Mouse (Mus musculus) bone marrow macrophage, adult 2 months (primary cell): ENCODE measurements around the gene Gnaz. TPM values are rescaled to one million over a fixed set of nuclear protein-coding genes. Genes with fewer than 3 reads are reported as not detected.

Source experiments
- H3K27ac ChIP-seq: 2 replicates; pipeline ENCODE4 v1.5.1; 2012; ENCODE audit warnings: low read depth, low read length; ENCODE audit not compliant: insufficient read depth
- H3K4me1 ChIP-seq: 2 replicates; pipeline ENCODE4 v1.6.1; 2012; ENCODE audit warnings: low read length; ENCODE audit not compliant: control insufficient read depth, insufficient read depth
- H3K4me3 ChIP-seq: 2 replicates; pipeline ENCODE4 v1.5.1; 2012; ENCODE audit warnings: mild to moderate bottlenecking, low read length, moderate library complexity; ENCODE audit not compliant: insufficient read depth
- CTCF ChIP-seq: IDR thresholded peaks from 2 replicates; pipeline ENCODE4 v1.5.1; 2012; ENCODE audit warnings: low read depth, mild to moderate bottlenecking, low read length, moderate library complexity
- POLR2A ChIP-seq: IDR thresholded peaks from 2 replicates; pipeline ENCODE4 v1.6.1; 2012; ENCODE audit warnings: mild to moderate bottlenecking, low read depth, low read length, borderline replicate concordance
- polyA plus RNA-seq: library from polyadenylated mRNA; stranded (reverse); fragments of >200 nt; gene quantifications from 2 replicates; pipeline ENCODE4 v1.2.4, GENCODE M21; 2012; ENCODE audit not compliant: missing spikeins, insufficient read depth, insufficient read length

Gnaz gene
- polyA plus RNA-seq: not detected in 2 replicates

GRCm38 (mm10) chr10:74966850-74967451 is at the start of gene Gnaz:
TSS of gene Gnaz (plus strand) at chr10:74967177.
- TF ChIP-seq POLR2A (no peak), CTCF (no peak)
- Histone ChIP-seq H3K27ac (no peak within 1 kb of the TSS), H3K4me3 (peak within 1 kb of the TSS; percentile 53), H3K4me1 (no peaks in the 10 kb centered on the region)

GRCm38 (mm10) chr10:74919277-74919676 is 47.7 kb upstream of the Gnaz start:
- Histone ChIP-seq H3K4me1 (no peaks in the 10 kb centered on the region), H3K27ac (no peak overlapping the region), H3K4me3 (no peak overlapping the region)
- TF ChIP-seq POLR2A (no peak), CTCF (no peak)

- Histone ChIP-seq H3K4me1 (no peaks in the 10 kb centered on the region), H3K27ac (no peak overlapping the region), H3K4me3 (no peak overlapping the region)
- no peak for TF ChIP-seq POLR2A
- TF ChIP-seq CTCF: no peak
These were observed 46.0 kb upstream of the Gnaz start for GRCm38 (mm10) chr10:74920853-74921567.

GRCm38 (mm10) chr10:74921614-74922013 is 45.4 kb upstream of the Gnaz start:
- no peak for TF ChIP-seq CTCF
- TF ChIP-seq POLR2A: no peak
- Histone ChIP-seq H3K27ac (no peak overlapping the region), H3K4me1 (no peaks in the 10 kb centered on the region), H3K4me3 (no peak overlapping the region)

- Histone ChIP-seq H3K27ac (no peak overlapping the region), H3K4me1 (no peaks in the 10 kb centered on the region), H3K4me3 (no peak overlapping the region)
- TF ChIP-seq POLR2A: no peak
- TF ChIP-seq CTCF: no peak
These were observed 44.2 kb upstream of the Gnaz start for GRCm38 (mm10) chr10:74922763-74923162.

GRCm38 (mm10) chr10:74924274-74924673 is 42.7 kb upstream of the Gnaz start:
- no peak overlapping the region for H3K27ac ChIP-seq
- H3K4me3 ChIP-seq: no peak overlapping the region
- H3K4me1 ChIP-seq: no peaks in the 10 kb centered on the region
- TF ChIP-seq CTCF: no peak
- no peak for TF ChIP-seq POLR2A

GRCm38 (mm10) chr10:74925324-74925723 is 41.7 kb upstream of the Gnaz start:
- no peak for TF ChIP-seq CTCF
- TF ChIP-seq POLR2A: no peak
- H3K27ac ChIP-seq: no peak overlapping the region
- no peak overlapping the region for H3K4me3 ChIP-seq
- H3K4me1 ChIP-seq: no peaks in the 10 kb centered on the region

- TF ChIP-seq POLR2A (no peak), CTCF (no peak)
- Histone ChIP-seq H3K4me3 (no peak overlapping the region), H3K27ac (no peak overlapping the region), H3K4me1 (no peaks in the 10 kb centered on the region)
These were observed 38.7 kb upstream of the Gnaz start for GRCm38 (mm10) chr10:74928276-74928675.

- Histone ChIP-seq H3K4me1 (no peaks in the 10 kb centered on the region), H3K27ac (no peak overlapping the region), H3K4me3 (no peak overlapping the region)
- TF ChIP-seq CTCF: no peak
- no peak for TF ChIP-seq POLR2A
These were observed 37.4 kb upstream of the Gnaz start for GRCm38 (mm10) chr10:74929578-74929977.

- no peaks in the 10 kb centered on the region for H3K4me1 ChIP-seq
These were observed 36.4 kb upstream of the Gnaz start for GRCm38 (mm10) chr10:74930541-74930940.

GRCm38 (mm10) chr10:74931631-74932030 is 35.3 kb upstream of the Gnaz start:
- Histone ChIP-seq H3K4me3 (no peak overlapping the region), H3K27ac (no peak overlapping the region), H3K4me1 (no peaks in the 10 kb centered on the region)
- TF ChIP-seq CTCF (no peak), POLR2A (no peak)

More at GRCm38 (mm10) chr10:74930541-74930940, 36.4 kb upstream of the Gnaz start:
- no peak overlapping the region for H3K27ac ChIP-seq
- H3K4me3 ChIP-seq: no peak overlapping the region
- no peak for TF ChIP-seq CTCF
- no peak for TF ChIP-seq POLR2A
